Comparison of ENCODE assay signal across 9 mouse cellular contexts in the genomic region with DNA sequence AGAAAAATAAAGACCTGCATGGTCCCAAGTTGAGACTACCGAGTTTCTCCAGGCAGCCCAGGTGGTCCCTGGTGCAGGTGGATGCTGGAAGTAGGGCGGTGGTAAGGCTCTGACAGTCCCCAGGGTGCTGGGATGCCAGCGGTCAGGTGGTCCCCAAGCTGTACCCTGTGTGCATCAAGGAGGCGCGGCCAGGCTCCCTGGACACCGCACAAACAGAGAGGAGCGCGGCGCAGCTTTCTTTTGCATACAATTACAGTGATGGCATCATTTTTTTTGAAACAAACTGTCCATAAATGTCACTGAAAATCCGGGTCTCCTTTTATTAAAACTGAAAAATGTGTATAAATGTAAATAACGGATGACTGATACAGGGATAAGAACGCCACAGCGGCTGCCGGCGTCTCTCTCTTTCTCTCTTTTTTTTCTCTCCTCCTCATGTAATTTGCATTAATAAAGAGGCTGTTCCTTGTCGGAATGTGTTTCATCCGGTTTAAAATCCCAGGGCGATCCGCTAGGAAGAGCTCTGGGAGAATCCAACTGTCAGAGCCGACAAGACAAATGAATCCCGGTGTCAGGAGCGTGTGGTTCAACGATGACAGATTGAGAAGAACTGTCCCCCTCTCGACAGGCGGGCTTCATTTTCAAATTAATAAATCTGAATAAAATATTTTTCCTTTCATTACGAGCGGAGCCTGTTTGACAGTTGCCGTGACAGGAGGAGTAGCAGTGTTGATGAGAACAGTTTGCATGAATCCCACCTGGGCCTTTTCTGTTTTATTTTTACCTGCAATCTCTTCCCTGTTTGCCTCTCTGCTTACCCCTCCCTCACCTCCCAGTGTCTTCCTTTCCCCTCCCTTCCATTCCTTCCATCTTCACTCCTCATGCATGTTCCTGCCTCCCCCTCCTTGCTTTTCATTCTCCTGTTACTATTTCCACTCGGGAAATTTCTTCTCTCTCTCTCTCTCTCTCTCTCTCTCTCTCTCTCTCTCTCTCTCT.
DNase-seq lines count a peak whose midpoint lies in the region; ATAC-seq lines count a peak whose summit lies in the region.
"Had no signal": no experiment of that assay in that cellular context is flagged by ENCODE, and none has a peak within 500 bp of the region (broad histone marks: within the 10 kb centered on the region; RNA-seq: fewer than 3 reads in every experiment).

No protein-coding gene starts in this region.

- H3K4me2 ChIP-seq in heart, embryonic 11.5 days: peak overlapping the region; percentile 19; the same call in 1 of the 2 replicates
- peak overlapping the region; percentile 80 for H3K4me2 ChIP-seq in hindbrain, embryonic 16.5 days (ENCODE audit: low read length)
- H3K4me2 ChIP-seq in midbrain, embryonic 16.5 days (ENCODE audit: low read length): peak overlapping the region; percentile 50
- H3K4me2 ChIP-seq: limb, embryonic 13.5 days had no signal

- no peak for DNase-seq in heart, postnatal 36 days
- peak; percentile 5 for DNase-seq in cerebellum, adult 9-11 months
- no peak for DNase-seq in adrenal gland, postnatal 36 days
- no peak for DNase-seq in liver
- DNase-seq in thymus, postnatal 4 days: no peak

- H3K4me1 ChIP-seq in heart, embryonic 11.5 days (ENCODE audit: control insufficient read depth, insufficient read depth, low read length): no peaks in the 10 kb centered on the region
- H3K4me1 ChIP-seq in hindbrain, embryonic 16.5 days (ENCODE audit: control insufficient read depth, insufficient read depth, low read depth, low read length): peaks cover 6% of the 10 kb centered on the region
- H3K4me1 ChIP-seq in midbrain, embryonic 16.5 days (ENCODE audit: control insufficient read depth, insufficient read depth, low read length): peaks cover 17% of the 10 kb centered on the region
- H3K4me1 ChIP-seq: limb, embryonic 13.5 days had no signal

- H3K9me3 ChIP-seq in heart, embryonic 11.5 days (replicated peaks; ENCODE audit: control insufficient read depth, low read length): no peaks in the 10 kb centered on the region
- H3K9me3 ChIP-seq in hindbrain, embryonic 16.5 days (ENCODE audit: control insufficient read depth, low read length): no peaks in the 10 kb centered on the region
- H3K9me3 ChIP-seq in midbrain, embryonic 16.5 days (replicated peaks; ENCODE audit: control insufficient read depth, low read length, poor library complexity, severe bottlenecking): no peaks in the 10 kb centered on the region
- H3K9me3 ChIP-seq: limb, embryonic 13.5 days had no signal

- peaks cover 2% of the 10 kb centered on the region; the same call in 1 of the 2 replicates for H3K27me3 ChIP-seq in heart, embryonic 11.5 days (ENCODE audit: control insufficient read depth, insufficient read depth, low read length)
- H3K27me3 ChIP-seq in hindbrain, embryonic 16.5 days (replicated peaks; ENCODE audit: control insufficient read depth, insufficient read depth, low read length): no peaks in the 10 kb centered on the region
- H3K27me3 ChIP-seq in midbrain, embryonic 16.5 days (ENCODE audit: control insufficient read depth, insufficient read depth, low read depth, low read length): no peaks in the 10 kb centered on the region; the same call in 1 of the 2 replicates

- no peak for ATAC-seq in heart, embryonic 11.5 days (replicated peaks; ENCODE audit: insufficient number of reproducible peaks, low FRiP score, low TSS enrichment)
- ATAC-seq in hindbrain, embryonic 16.5 days: peak; percentile 84
- ATAC-seq in midbrain, embryonic 16.5 days: peak; percentile 90

- WGBS in heart, embryonic 11.5 days (ENCODE audit: insufficient replicate concordance): 57% methylated on average over 29 of the region's 29 CpGs
- WGBS in hindbrain, embryonic 16.5 days: 26% methylated on average over 29 of the region's 29 CpGs
- 17% methylated on average over 29 of the region's 29 CpGs for whole genome bisulfite sequencing in midbrain, embryonic 16.5 days

- H3K36me3 ChIP-seq in heart, embryonic 11.5 days (ENCODE audit: control insufficient read depth, insufficient read depth, low read length): no peaks in the 10 kb centered on the region
- H3K36me3 ChIP-seq in hindbrain, embryonic 16.5 days (ENCODE audit: control insufficient read depth, insufficient read depth, low read length): no peaks in the 10 kb centered on the region
- H3K36me3 ChIP-seq in midbrain, embryonic 16.5 days (ENCODE audit: control insufficient read depth, insufficient read depth, low read length): no peaks in the 10 kb centered on the region
- H3K36me3 ChIP-seq: limb, embryonic 13.5 days had no signal

- no peak overlapping the region for H3K4me3 ChIP-seq in heart, embryonic 11.5 days (ENCODE audit: low read depth, low read length)
- peak overlapping the region; percentile 37 for H3K4me3 ChIP-seq in hindbrain, embryonic 16.5 days (ENCODE audit: low read length)
- peak overlapping the region; percentile 23 for H3K4me3 ChIP-seq in midbrain, embryonic 16.5 days (ENCODE audit: low read depth, low read length)
- H3K4me3 ChIP-seq: limb, embryonic 13.5 days had no signal

- intact Hi-C loops in heart, postnatal 36 days (cut with DNase I): no loop called here

- no peak overlapping the region for H3K9ac ChIP-seq in heart, embryonic 11.5 days (ENCODE audit: low read depth, low read length)
- peak overlapping the region; percentile 60 for H3K9ac ChIP-seq in hindbrain, embryonic 16.5 days (ENCODE audit: low read depth, low read length)
- H3K9ac ChIP-seq in midbrain, embryonic 16.5 days (ENCODE audit: low read depth, low read length): peak overlapping the region; percentile 12
- H3K9ac ChIP-seq: limb, embryonic 13.5 days had no signal

- no peak overlapping the region for H3K27ac ChIP-seq in heart, embryonic 11.5 days (ENCODE audit: low read depth, low read length)
- H3K27ac ChIP-seq in hindbrain, embryonic 16.5 days (ENCODE audit: low read depth, low read length): peak overlapping the region; percentile 69
- peak overlapping the region; percentile 73 for H3K27ac ChIP-seq in midbrain, embryonic 16.5 days (ENCODE audit: low read length)
- H3K27ac ChIP-seq: limb, embryonic 13.5 days had no signal

Comparison
In these comparisons a context has a peak if more than half of its experiments do, and no peak if none do; other contexts are left out.
1. H3K4me2 ChIP-seq: peak in every context shown above with its lines; median percentile 80 in hindbrain, embryonic 16.5 days; 50 in midbrain, embryonic 16.5 days; 19 in heart, embryonic 11.5 days.